Mouse (Mus musculus): ENCODE measurements around the gene Sntg2.

- TF ChIP-seq POLR2A (IDR thresholded peaks at IDR 0.05; ENCODE audit: low read depth, low read length) (no peak), CTCF (IDR thresholded peaks at IDR 0.05; ENCODE audit: borderline replicate concordance, insufficient read depth, low read length) (no peak)
Observed at GRCm38 (mm10) chr12:30347284-30347683, 25.9 kb downstream of the Sntg2 start.

All from embryonic fibroblast, embryonic 13.5 days (primary cell).